Mouse (Mus musculus) left cerebral cortex, adult 11 months (tissue): ENCODE measurements around the gene Ppp1r16b.

Source experiments
- DNase-seq: peaks from one replicate; pipeline ENCODE4 v3.0.0; 2022; ENCODE audit warnings: low spot score

Ppp1r16b gene

GRCm38 (mm10) chr2:158668433-158669010 lies 3.3 kb downstream of the Ppp1r16b start:
- no peak for DNase-seq

- no peak for DNase-seq
Measured at GRCm38 (mm10) chr2:158669199-158670195, 4.3 kb downstream of the Ppp1r16b start.

GRCm38 (mm10) chr2:158670571-158670970 lies 5.4 kb downstream of the Ppp1r16b start:
- DNase-seq: no peak

GRCm38 (mm10) chr2:158672829-158673228 lies 7.6 kb downstream of the Ppp1r16b start:
- no peak for DNase-seq

DNA sequence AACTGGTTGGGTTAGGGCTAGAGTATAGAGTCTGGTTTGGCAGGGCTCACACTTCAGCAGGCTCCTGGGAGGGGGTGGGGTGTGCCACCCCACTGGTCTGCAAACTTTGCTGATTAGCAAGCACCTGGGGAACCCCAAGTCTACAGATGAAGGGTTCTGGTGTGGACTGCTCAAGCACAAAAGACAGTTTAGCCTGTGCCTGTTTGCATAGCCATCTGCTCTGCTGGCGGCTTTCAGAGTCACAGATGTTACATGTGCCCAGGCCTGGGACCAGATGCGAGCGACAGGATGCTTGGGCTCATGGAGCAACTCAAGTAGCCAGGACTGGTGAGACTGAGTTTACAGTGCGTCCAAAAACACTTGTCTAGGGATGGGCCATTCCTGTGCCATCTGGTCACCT lies 8.3 kb downstream of the Ppp1r16b start:
- DNase-seq: no peak

GRCm38 (mm10) chr2:158674131-158674530 lies 8.9 kb downstream of the Ppp1r16b start:
- no peak for DNase-seq

DNA sequence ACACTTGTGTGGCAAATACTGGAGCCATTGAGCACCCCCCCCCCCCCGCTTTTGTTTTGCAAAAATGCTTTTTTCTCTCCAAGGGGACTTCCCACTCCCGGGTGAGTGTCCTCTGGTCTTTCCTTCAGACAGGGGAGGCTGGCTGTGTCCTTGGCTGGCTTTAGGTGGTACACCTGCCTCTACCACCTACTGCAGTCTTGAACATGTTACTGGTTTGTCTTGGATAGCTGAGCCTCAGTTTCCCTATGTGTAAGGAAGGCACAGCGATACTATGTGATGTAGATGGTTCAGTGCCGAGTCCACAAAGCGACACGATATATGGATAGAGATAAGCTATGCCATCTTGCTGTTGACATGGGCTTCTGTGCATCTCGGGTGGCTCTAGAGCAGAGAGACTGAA lies 9.6 kb downstream of the Ppp1r16b start:
- no peak for DNase-seq

- DNase-seq: no peak
Measured at GRCm38 (mm10) chr2:158675161-158675560, 10.0 kb downstream of the Ppp1r16b start.

GRCm38 (mm10) chr2:158675907-158676533 lies 10.8 kb downstream of the Ppp1r16b start:
- DNase-seq: no peak

DNA sequence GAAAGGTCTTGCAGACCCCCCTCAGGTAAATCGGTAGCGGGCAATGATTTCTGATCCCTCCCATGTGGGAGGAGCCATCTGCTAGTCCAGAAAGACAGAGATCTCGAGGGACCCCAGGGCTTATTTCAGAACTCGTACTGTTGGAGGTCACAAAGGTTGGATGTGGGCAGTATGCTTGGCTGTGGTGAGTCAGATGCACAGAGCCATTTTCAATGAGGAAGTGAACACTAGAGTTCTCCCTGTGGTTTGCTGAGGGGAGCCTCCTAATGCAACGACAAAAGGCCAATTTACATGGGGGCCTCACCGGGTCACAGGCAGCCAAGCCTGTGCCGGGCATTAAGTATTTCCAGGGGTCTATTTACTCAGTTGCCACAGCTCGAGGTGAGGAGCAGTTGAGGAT lies 12.7 kb downstream of the Ppp1r16b start:
- DNase-seq: no peak

- DNase-seq: no peak
Measured at GRCm38 (mm10) chr2:158679091-158679490, 13.9 kb downstream of the Ppp1r16b start.

- DNase-seq: no peak
Measured at GRCm38 (mm10) chr2:158680357-158680889, 15.2 kb downstream of the Ppp1r16b start.

- no peak for DNase-seq
Measured at GRCm38 (mm10) chr2:158681714-158682113, 16.5 kb downstream of the Ppp1r16b start.

- DNase-seq: no peak
Measured at GRCm38 (mm10) chr2:158682344-158683037, 17.3 kb downstream of the Ppp1r16b start.

- DNase-seq: no peak
Measured at GRCm38 (mm10) chr2:158683038-158683413, 17.8 kb downstream of the Ppp1r16b start.

- no peak for DNase-seq
Measured at GRCm38 (mm10) chr2:158684247-158684843, 19.1 kb downstream of the Ppp1r16b start.

- DNase-seq: no peak
Measured at GRCm38 (mm10) chr2:158684910-158685309, 19.7 kb downstream of the Ppp1r16b start.

GRCm38 (mm10) chr2:158686394-158686793 lies 21.2 kb downstream of the Ppp1r16b start:
- DNase-seq: no peak

DNA sequence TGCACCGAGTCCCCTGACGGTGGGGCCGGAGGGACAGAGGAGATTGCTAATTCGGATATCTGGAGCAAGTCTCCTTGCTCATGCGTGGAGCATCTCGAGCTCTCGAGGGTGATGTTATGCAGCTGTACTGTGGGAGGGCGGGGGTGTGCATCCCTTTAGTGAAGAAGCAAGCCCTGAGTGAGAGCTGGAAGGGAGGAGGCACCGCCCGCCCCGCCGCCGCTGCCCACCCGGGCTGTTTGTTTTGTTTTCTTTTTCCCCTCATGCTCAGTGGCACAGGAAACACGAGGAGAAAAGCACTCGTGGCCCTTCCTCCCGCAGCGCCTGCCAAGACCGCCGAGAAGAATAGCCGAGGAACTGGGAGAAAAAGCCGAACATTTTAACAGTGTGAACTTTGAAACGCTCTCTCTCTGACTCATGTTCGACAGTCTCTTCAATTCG lies 22.6 kb downstream of the Ppp1r16b start:
- peak; percentile 77 for DNase-seq

DNA sequence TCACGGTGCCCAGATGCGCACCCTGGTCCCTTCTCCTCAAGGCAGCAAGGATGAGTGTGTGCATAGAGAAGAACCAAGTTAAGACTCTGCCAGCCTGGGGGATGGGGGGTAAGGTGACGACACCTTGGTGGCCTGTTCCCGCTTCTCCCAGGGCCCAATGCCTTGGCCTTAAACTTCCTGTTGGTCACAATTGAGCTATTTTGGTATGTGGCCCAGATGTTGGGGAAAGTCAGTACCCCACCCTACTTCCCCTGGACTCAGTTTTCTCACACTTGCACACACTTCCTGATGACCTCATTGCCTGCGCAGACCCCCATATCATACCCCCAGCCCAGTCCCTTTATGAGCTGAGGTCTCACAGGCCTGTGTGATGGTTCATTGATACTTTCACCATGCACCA lies 23.9 kb downstream of the Ppp1r16b start:
- DNase-seq: no peak

DNA sequence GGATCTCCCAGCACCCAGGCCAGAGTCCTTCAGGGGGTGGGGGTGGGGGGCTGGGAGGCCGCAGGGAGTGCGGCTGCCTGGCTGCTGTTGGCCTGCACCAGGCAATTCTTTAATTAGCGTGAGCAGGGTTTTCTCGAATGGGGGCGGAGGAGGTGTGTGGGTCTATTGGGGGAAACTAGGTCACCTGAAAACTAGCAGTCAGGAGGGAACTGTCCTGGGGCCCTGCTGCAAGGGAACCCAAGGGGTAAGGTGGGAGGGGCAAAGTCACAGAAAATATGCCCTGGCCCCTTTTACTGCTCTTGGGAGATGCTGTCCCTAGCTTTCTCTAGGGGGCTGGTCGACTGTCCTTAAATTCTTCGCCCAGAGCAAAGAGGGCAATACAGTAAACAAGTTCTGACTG lies 24.4 kb downstream of the Ppp1r16b start:
- DNase-seq: no peak

DNA sequence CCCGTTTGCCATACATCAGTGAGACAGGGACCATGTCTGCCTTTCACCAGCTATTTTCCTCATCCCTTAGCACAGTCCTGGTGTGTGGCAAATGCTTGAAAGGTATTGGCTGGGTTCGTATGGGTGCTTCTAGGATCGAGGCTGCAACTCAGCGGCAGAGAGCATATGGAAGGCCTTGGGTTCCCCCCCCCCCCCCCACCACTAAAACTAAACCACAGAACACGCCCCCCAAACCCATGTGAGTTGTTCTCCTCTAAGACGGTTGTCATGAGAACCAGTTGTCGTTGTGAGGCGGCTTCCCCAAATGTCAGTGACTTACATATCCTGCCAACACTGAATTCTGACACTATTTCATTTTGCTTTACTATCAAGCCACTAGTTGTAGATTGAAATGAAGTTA lies 24.9 kb downstream of the Ppp1r16b start:
- no peak for DNase-seq
